Mouse (Mus musculus) MEL (cell line): Measurements from ENCODE around the gene Hspa12a.

Experiments
- E2F4 ChIP-seq: IDR thresholded peaks from 2 replicates; pipeline ENCODE4 v1.6.1; 2011; ENCODE audit warnings: low read depth, low read length, improper control_type of control experiment, borderline replicate concordance
- HCFC1 ChIP-seq: IDR thresholded peaks from 2 replicates; pipeline ENCODE4 v1.6.1; 2012; ENCODE audit warnings: low read depth, mild to moderate bottlenecking, inconsistent platforms, low read length, improper control_type of control experiment, moderate library complexity
- MAFK ChIP-seq: IDR thresholded peaks from 2 replicates; pipeline ENCODE4 v1.6.1; 2011; ENCODE audit warnings: low read depth, mild to moderate bottlenecking, low read length, improper control_type of control experiment, borderline replicate concordance
- MAX ChIP-seq: IDR thresholded peaks from 2 replicates; pipeline ENCODE4 v1.6.1; 2011; ENCODE audit warnings: low read length, improper control_type of control experiment
- MXI1 ChIP-seq: IDR thresholded peaks from 2 replicates; pipeline ENCODE4 v1.6.1; 2011; ENCODE audit warnings: mild to moderate bottlenecking, low read depth, low read length, improper control_type of control experiment
- USF2 ChIP-seq, 2 experiments: IDR thresholded peaks; 2 replicates each; pipeline ENCODE4 v1.6.1; 2011 to 2012; ENCODE audit warnings: improper control_type of control experiment in 2 of 2, low read length in 2 of 2, borderline replicate concordance in 1 of 2, inconsistent platforms in 1 of 2, low read depth in 1 of 2, mild to moderate bottlenecking in 1 of 2; ENCODE audit not compliant: insufficient read depth in 1 of 2

DNA sequence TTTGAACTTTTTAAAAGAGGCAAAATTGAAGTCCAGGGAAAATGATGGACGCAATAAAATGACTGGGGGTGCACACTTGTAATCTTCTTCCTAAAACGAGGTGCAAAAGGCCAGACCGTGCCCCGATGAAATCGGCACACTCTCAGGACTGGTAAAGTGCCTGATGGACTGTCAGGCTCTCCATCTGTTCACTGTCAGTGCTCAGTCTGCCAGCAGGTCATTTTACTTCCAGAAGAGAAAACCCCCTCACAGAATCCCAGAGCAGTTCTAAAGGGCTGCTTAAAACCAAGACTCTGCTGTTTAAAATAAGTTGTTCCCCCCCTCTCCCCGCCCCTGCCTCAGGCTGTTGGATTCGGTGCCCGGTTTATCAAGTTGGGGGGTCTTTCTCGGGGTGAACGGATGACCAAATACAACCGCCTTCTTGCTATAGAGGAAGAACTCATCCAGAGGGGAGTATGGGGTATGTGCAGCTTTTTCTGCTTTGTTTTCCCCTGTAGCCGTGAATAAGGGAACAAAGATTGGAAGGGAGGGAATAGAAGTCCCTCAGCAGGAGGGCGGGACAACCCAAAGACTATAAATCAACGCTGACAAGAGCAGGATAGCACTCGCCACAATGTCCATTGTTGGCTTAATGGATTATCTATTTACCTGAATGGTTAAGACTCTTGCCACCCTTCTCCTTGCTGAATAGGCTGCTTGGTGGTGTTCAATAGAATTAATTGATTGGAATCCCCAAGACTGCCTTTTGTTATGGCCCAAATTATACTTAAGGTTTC lies 25.5 kb upstream of the Hspa12a start:
- no peak for TF ChIP-seq E2F4
- TF ChIP-seq MAX: no peak
- TF ChIP-seq MAFK: no peak
- TF ChIP-seq MXI1: no peak
- no peak for TF ChIP-seq HCFC1
- TF ChIP-seq USF2 (IDR thresholded peaks at IDR 0.05; ENCODE audit: borderline replicate concordance in 1 of 2, insufficient read depth in 1 of 2, low read depth in 1 of 2, low read length in 2 of 2): no peak
